Mouse (Mus musculus): ENCODE results near the gene Gm10190. TPM values are rescaled to one million over a fixed set of nuclear protein-coding genes. Genes with fewer than 3 reads are reported as not detected.
A peak's percentile ranks its signal among the peaks of the same experiment; 100 is the strongest.
"Not testable (repeated sequence)": the region's sequence is repeated elsewhere in the genome, so short reads cannot be mapped to it uniquely, and the experiment has no call there.

The Gm10190 gene
- total and polyA plus RNA-seq, 3 experiments, result not detected

GRCm38 (mm10) chr17:80391423-80392403 lies 18.4 kb upstream of the Gm10190 start:
- no peak overlapping the region for H3K27ac ChIP-seq

GRCm38 (mm10) chr17:80390024-80390423 lies 16.7 kb upstream of the Gm10190 start:
- Histone ChIP-seq H3K4me1 (ENCODE audit: control insufficient read depth, insufficient read depth, low read length) (no peaks in the 10 kb centered on the region), H3K27ac (no peak overlapping the region), H3K36me3 (ENCODE audit: control insufficient read depth, insufficient read depth, low read length) (no peaks in the 10 kb centered on the region), H3K27me3 (ENCODE audit: control insufficient read depth, insufficient read depth, low read length) (no peaks in the 10 kb centered on the region), H3K79me2 (replicated peaks; ENCODE audit: control insufficient read depth, insufficient read depth, low read length) (no peaks in the 10 kb centered on the region), H3K4me3 (no peak overlapping the region), H3K9ac (ENCODE audit: low read depth, low read length) (no peak overlapping the region)
- WGBS, result 66% methylated on average over 10 of the region's 10 CpGs
- no peak for DNase-seq
- intact Hi-C loops (cut with DNase I), result no loop called here
- TF ChIP-seq POLR2A (IDR thresholded peaks at IDR 0.05; ENCODE audit: insufficient read depth, low read depth, low read length), result no peak
- TF ChIP-seq CTCF (IDR thresholded peaks at IDR 0.05), result no peak
- TF ChIP-seq EP300 (IDR thresholded peaks at IDR 0.05; ENCODE audit: insufficient read depth, low read depth, low read length), result no peak

More at GRCm38 (mm10) chr17:80391423-80392403, 18.4 kb upstream of the Gm10190 start:
- H3K79me2 ChIP-seq (replicated peaks; ENCODE audit: control insufficient read depth, insufficient read depth, low read length), result no peaks in the 10 kb centered on the region
- H3K4me1 ChIP-seq (ENCODE audit: control insufficient read depth, insufficient read depth, low read length), result no peaks in the 10 kb centered on the region
- H3K4me3 ChIP-seq, result peak overlapping the region; percentile 50
- TF ChIP-seq POLR2A (IDR thresholded peaks at IDR 0.05; ENCODE audit: insufficient read depth, low read depth, low read length) (no peak), CTCF (IDR thresholded peaks at IDR 0.05) (peak; percentile 58), EP300 (IDR thresholded peaks at IDR 0.05; ENCODE audit: insufficient read depth, low read depth, low read length) (0 out of 2 replicates have a peak, but pooled peaks have one; percentile 32)
- no peaks in the 10 kb centered on the region for H3K27me3 ChIP-seq (ENCODE audit: control insufficient read depth, insufficient read depth, low read length)
- peak overlapping the region; percentile 53 for H3K9ac ChIP-seq (ENCODE audit: low read depth, low read length)
- no peaks in the 10 kb centered on the region for H3K36me3 ChIP-seq (ENCODE audit: control insufficient read depth, insufficient read depth, low read length)
- 11% methylated on average over 17 of the region's 17 CpGs for WGBS
- peak; percentile 56 to 70 for DNase-seq
- intact Hi-C loops (cut with DNase I), result loop anchor here (1.0 kb wide), 1 partner anchor 100 kb away; no protein-coding TSS in a partner anchor

- no peak overlapping the region for H3K4me3 ChIP-seq
- no peaks in the 10 kb centered on the region for H3K36me3 ChIP-seq (ENCODE audit: control insufficient read depth, insufficient read depth, low read length)
- no peaks in the 10 kb centered on the region for H3K27me3 ChIP-seq (ENCODE audit: control insufficient read depth, insufficient read depth, low read length)
- H3K4me1 ChIP-seq (ENCODE audit: control insufficient read depth, insufficient read depth, low read length), result no peaks in the 10 kb centered on the region
- no peaks in the 10 kb centered on the region for H3K79me2 ChIP-seq (replicated peaks; ENCODE audit: control insufficient read depth, insufficient read depth, low read length)
- no peak overlapping the region for H3K9ac ChIP-seq (ENCODE audit: low read depth, low read length)
- no peak for DNase-seq
- TF ChIP-seq EP300 (IDR thresholded peaks at IDR 0.05; ENCODE audit: insufficient read depth, low read depth, low read length) (no peak), CTCF (IDR thresholded peaks at IDR 0.05) (no peak), POLR2A (IDR thresholded peaks at IDR 0.05; ENCODE audit: insufficient read depth, low read depth, low read length) (no peak)
- H3K27ac ChIP-seq, result no peak overlapping the region
- WGBS, result 41% methylated on average over 1 of the region's 1 CpGs
- intact Hi-C loops (cut with DNase I), result no loop called here
Measured at GRCm38 (mm10) chr17:80385671-80386070, 12.3 kb upstream of the Gm10190 start.

GRCm38 (mm10) chr17:80378386-80378785 lies 5.0 kb upstream of the Gm10190 start:
- H3K4me3 ChIP-seq; H3K27ac ChIP-seq; intact Hi-C loops (cut with DNase I); H3K79me2 ChIP-seq (replicated peaks; ENCODE audit: control insufficient read depth, insufficient read depth, low read length); H3K36me3 ChIP-seq (ENCODE audit: control insufficient read depth, insufficient read depth, low read length); H3K27me3 ChIP-seq (ENCODE audit: control insufficient read depth, insufficient read depth, low read length); H3K9ac ChIP-seq (ENCODE audit: low read depth, low read length); H3K4me1 ChIP-seq (ENCODE audit: control insufficient read depth, insufficient read depth, low read length): not testable (repeated sequence)
- DNase-seq, result peak in 1 of 2 experiments; percentile 53

GRCm38 (mm10) chr17:80373726-80374096 lies 370 bp upstream of the Gm10190 start:
- TF ChIP-seq CTCF (IDR thresholded peaks at IDR 0.05), result no peak
- TF ChIP-seq EP300 (IDR thresholded peaks at IDR 0.05; ENCODE audit: insufficient read depth, low read depth, low read length), result no peak
- no peak for TF ChIP-seq POLR2A (IDR thresholded peaks at IDR 0.05; ENCODE audit: insufficient read depth, low read depth, low read length)
- peak overlapping the region; percentile 56 for H3K27ac ChIP-seq
- WGBS, result 29% methylated on average over 29 of the region's 29 CpGs
- peak overlapping the region; percentile 55 for H3K4me3 ChIP-seq
- H3K79me2 ChIP-seq (replicated peaks; ENCODE audit: control insufficient read depth, insufficient read depth, low read length), result no peaks in the 10 kb centered on the region
- DNase-seq, result no peak
- H3K4me1 ChIP-seq (ENCODE audit: control insufficient read depth, insufficient read depth, low read length), result peaks cover 2% of the 10 kb centered on the region
- no peaks in the 10 kb centered on the region for H3K36me3 ChIP-seq (ENCODE audit: control insufficient read depth, insufficient read depth, low read length)
- H3K9ac ChIP-seq (ENCODE audit: low read depth, low read length), result peak overlapping the region; percentile 68
- no peaks in the 10 kb centered on the region for H3K27me3 ChIP-seq (ENCODE audit: control insufficient read depth, insufficient read depth, low read length)
- intact Hi-C loops (cut with DNase I), result loop anchor here (5.0 kb wide), 2 partner anchors 81 to 354 kb away; partner anchors contain the start of genes Dhx57, Map4k3 and Morn2

GRCm38 (mm10) chr17:80368606-80369005 lies 4.7 kb downstream of the Gm10190 start:
- Histone ChIP-seq H3K4me1 (ENCODE audit: control insufficient read depth, insufficient read depth, low read length) (no peaks in the 10 kb centered on the region), H3K36me3 (ENCODE audit: control insufficient read depth, insufficient read depth, low read length) (no peaks in the 10 kb centered on the region), H3K27me3 (ENCODE audit: control insufficient read depth, insufficient read depth, low read length) (no peaks in the 10 kb centered on the region), H3K4me3 (no peak overlapping the region), H3K9ac (ENCODE audit: low read depth, low read length) (no peak overlapping the region), H3K79me2 (replicated peaks; ENCODE audit: control insufficient read depth, insufficient read depth, low read length) (no peaks in the 10 kb centered on the region), H3K27ac (no peak overlapping the region)
- WGBS, result 85% methylated on average over 9 of the region's 9 CpGs
- intact Hi-C loops (cut with DNase I), result no loop called here
- TF ChIP-seq POLR2A (IDR thresholded peaks at IDR 0.05; ENCODE audit: insufficient read depth, low read depth, low read length), result no peak
- TF ChIP-seq EP300 (IDR thresholded peaks at IDR 0.05; ENCODE audit: insufficient read depth, low read depth, low read length), result no peak
- no peak for TF ChIP-seq CTCF (IDR thresholded peaks at IDR 0.05)
- DNase-seq, result no peak
